Mouse (Mus musculus) stomach, embryonic 15.5 days (tissue): ENCODE measurements at regions not wholly inside any gene's neighbourhood (a gene's known extent, or its start where the extent isn't known, plus 50 kb on each side); places are given as distances from the start of the nearest gene placed in this dataset.

Experiments used
- ATAC-seq: fragments of 200-750 bp; cut with Nextera tagmentation; 2 replicates; pipeline ENCODE4 v1.8.0; 2017; ENCODE audit warnings: low read depth, moderate number of reproducible peaks, moderate TSS enrichment; ENCODE audit not compliant: insufficient read depth, low FRiP score
- H3K27ac ChIP-seq: fragments of 300-500 bp; sonication (generic); 2 replicates; pipeline ENCODE4 v1.5.1; 2015; ENCODE audit warnings: mild to moderate bottlenecking, inconsistent platforms
- H3K27me3 ChIP-seq: fragments of 300-500 bp; sonication (generic); replicated peaks from 2 replicates; pipeline ENCODE4 v1.6.1; 2015; ENCODE audit warnings: inconsistent platforms
- H3K36me3 ChIP-seq: fragments of 300-500 bp; sonication (generic); 2 replicates; pipeline ENCODE4 v1.6.1; 2015; ENCODE audit warnings: inconsistent platforms
- H3K4me1 ChIP-seq: fragments of 300-500 bp; sonication (generic); 2 replicates; pipeline ENCODE4 v1.6.1; 2015; ENCODE audit warnings: inconsistent platforms
- H3K4me2 ChIP-seq: fragments of 300-500 bp; sonication (generic); 2 replicates; pipeline ENCODE4 v1.6.1; 2015; ENCODE audit warnings: mild to moderate bottlenecking, inconsistent platforms
- H3K4me3 ChIP-seq: fragments of 300-500 bp; sonication (generic); replicated peaks from 2 replicates; pipeline ENCODE4 v1.5.1; 2015; ENCODE audit warnings: inconsistent platforms
- H3K9ac ChIP-seq: fragments of 300-500 bp; sonication (generic); 2 replicates; pipeline ENCODE4 v1.6.1; 2015; ENCODE audit warnings: inconsistent platforms
- H3K9me3 ChIP-seq: fragments of 300-500 bp; sonication (generic); 2 replicates; pipeline ENCODE4 v1.6.1; 2016; ENCODE audit warnings: inconsistent platforms
- WGBS: fragments of 180-500 bp; shearing (Covaris S2); methylation state at CpG from one replicate; pipeline ENCODE4 v1.1.7; 2015; 5-methylcytosine and 5-hydroxymethylcytosine counted together

DNA sequence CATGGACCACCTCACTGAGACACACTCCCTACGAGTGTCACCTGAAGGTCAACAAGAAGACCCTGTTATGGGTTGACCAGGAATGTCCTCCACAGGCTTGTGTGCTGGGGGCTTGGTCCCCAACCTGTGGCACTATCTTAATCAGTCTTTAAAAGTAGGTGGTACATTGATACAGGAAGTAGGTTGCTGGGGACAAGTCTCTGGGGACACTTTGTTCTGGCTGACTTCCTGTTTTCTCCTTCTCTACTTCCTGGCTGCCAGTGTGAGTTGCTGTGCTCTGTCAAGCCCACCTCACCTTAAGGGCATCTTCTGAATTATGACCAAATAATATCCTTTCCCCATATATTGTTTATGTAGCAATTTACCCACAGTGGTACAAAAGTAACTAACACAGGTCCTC, 96.1 kb downstream of the Cct6b start:
- Histone ChIP-seq H3K9ac (no peak overlapping the region), H3K4me1 (no peaks in the 10 kb centered on the region), H3K36me3 (no peaks in the 10 kb centered on the region), H3K4me3 (no peak overlapping the region), H3K27me3 (no peaks in the 10 kb centered on the region), H3K4me2 (no peak overlapping the region), H3K27ac (no peak overlapping the region), H3K9me3 (no peaks in the 10 kb centered on the region)
- 78% methylated on average over 1 of the region's 1 CpGs for WGBS
- ATAC-seq, result no peak

DNA sequence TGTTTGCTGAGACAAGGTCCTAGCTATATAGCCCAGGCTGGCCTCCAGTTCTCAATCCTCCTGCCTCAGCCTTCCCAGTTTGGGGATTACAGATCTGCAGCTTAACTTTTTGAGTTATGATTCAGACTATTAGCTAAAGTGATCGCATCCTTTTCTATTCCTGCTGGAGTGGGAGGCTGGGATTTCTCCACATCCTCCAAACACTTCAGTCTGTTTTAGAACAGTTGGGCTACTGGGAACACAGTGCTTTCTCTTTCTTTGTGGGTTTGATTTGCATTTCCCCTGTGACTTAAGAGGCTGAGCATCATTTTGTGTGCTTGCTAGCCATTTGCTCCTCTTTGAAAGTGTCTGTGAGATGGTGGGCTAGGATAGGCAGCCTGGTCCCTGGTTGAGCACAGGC, 100.0 kb downstream of the Cct6b start:
- 89% methylated on average over 1 of the region's 1 CpGs for WGBS
- H3K36me3 ChIP-seq, result no peaks in the 10 kb centered on the region
- H3K27me3 ChIP-seq, result no peaks in the 10 kb centered on the region
- no peak overlapping the region for H3K4me2 ChIP-seq
- no peak overlapping the region for H3K27ac ChIP-seq
- no peaks in the 10 kb centered on the region for H3K9me3 ChIP-seq
- no peaks in the 10 kb centered on the region for H3K4me1 ChIP-seq
- no peak overlapping the region for H3K9ac ChIP-seq
- ATAC-seq, result no peak
- H3K4me3 ChIP-seq, result no peak overlapping the region

DNA sequence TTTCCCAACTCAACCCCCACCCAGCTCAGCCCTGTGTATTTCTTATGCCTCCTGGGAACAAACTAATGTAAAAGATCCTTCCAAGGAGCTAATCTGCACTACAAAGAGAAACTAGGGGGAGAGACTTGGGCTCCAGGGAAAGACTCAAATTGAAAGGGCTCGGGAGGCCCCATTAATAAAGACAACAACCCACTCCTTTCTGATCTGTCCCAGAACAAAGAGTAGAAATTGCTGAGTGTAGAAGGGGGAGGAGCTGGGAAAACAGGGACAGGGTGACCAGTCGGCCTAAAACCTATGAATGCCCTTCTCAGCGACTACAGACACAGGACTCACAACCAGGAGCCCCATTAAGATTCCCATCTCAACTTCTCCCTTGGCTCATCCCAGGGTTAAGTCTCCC, 102.0 kb downstream of the Cct6b start:
- Histone ChIP-seq H3K4me1 (no peaks in the 10 kb centered on the region), H3K9ac (no peak overlapping the region), H3K27me3 (no peaks in the 10 kb centered on the region), H3K27ac (no peak overlapping the region), H3K4me2 (no peak overlapping the region), H3K4me3 (no peak overlapping the region), H3K9me3 (no peaks in the 10 kb centered on the region), H3K36me3 (no peaks in the 10 kb centered on the region)
- 30% methylated on average over 3 of the region's 3 CpGs for WGBS
- ATAC-seq, result no peak

DNA sequence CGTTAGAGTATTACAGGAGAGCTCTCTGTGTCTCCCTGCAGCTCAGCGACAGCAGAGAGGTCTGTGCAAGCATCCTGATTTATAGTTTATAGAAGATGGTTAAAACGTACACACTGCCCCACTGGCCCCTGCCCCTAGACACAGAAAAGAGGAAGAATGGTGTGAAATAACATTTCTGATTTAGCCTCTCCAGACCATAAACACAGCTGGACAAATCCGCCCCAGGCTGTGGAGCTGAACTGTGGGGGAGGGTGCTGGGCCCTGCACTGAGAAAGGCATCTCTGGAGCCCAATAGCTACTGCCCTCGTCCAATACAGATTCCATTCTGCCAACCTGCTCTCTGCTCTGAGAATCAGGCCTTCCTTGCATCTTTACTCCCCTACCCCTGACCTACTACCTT, 112.4 kb downstream of the Cct6b start:
- H3K4me1 ChIP-seq, result no peaks in the 10 kb centered on the region
- H3K9ac ChIP-seq, result no peak overlapping the region
- no peak overlapping the region for H3K4me2 ChIP-seq
- H3K27ac ChIP-seq, result no peak overlapping the region
- no peaks in the 10 kb centered on the region for H3K27me3 ChIP-seq
- H3K4me3 ChIP-seq, result no peak overlapping the region
- no peaks in the 10 kb centered on the region for H3K9me3 ChIP-seq
- H3K36me3 ChIP-seq, result no peaks in the 10 kb centered on the region
- 22% methylated on average over 5 of the region's 5 CpGs for WGBS
- no peak for ATAC-seq

DNA sequence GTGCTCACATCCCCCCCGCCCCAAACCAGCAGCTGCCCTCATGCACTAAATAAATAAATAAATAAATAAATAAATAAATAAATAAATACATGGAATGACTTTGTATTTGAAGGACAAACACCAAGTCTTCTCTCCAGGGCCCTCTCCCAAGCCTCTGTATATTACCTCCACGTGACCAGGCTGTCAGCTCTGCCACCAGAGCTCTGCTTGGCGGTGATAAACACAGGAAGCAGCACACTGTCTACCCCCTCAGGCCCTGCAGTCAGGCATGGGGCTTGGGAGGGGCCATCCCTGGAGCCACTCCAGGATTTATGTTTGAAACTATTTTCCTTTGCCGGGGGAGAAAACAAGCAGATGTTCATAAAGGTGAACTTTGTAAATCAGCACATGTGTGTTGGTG, 125.6 kb downstream of the Cct6b start:
- ATAC-seq, result no peak; the same call in 1 of the 2 replicates
- Histone ChIP-seq H3K9ac (no peak overlapping the region), H3K4me1 (no peaks in the 10 kb centered on the region), H3K27me3 (no peaks in the 10 kb centered on the region), H3K9me3 (no peaks in the 10 kb centered on the region), H3K4me3 (no peak overlapping the region), H3K36me3 (no peaks in the 10 kb centered on the region), H3K4me2 (no peak overlapping the region), H3K27ac (no peak overlapping the region)
- WGBS, result 38% methylated on average over 4 of the region's 4 CpGs

DNA sequence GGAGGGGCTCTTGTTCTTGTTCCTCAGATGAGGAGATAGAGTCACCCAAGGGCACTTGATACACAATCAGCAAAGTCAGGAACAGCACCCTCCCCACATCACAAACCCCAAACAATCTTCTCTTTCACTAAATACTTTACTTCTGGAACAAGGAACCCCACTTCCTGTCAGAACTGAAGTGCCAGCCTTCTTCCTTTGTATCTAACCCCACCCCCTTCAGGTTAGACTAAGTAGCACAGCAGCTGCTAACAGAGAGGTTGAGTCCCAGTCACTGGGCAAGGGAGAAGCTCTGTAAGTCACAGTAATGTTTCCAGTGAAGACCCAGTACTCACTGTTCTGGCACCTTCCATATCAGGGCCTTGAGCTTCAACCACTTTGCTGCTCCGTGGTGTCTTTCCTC, 131.9 kb downstream of the Cct6b start:
- no peak for ATAC-seq
- H3K4me2 ChIP-seq, result no peak overlapping the region
- 96% methylated on average over 1 of the region's 1 CpGs for WGBS

DNA sequence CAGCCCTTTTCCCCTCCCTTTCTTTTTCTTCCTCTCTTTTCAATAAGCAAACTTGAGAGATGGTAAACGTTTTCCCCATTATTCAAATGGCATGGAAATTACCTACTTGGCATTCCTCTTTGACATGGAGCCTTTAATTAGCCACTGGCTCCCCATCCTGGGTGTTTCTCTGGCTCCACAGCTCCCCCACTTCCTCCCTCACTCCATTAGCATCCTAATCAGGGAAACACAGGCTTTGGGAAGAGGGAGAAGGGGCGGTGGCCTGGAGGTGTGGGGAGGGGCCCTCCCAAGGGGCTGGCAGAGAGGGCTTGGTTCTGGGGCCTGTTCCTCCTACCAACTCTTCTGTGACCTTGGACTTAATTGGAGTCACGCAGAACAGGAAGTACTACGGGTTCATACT, 132.7 kb downstream of the Cct6b start:
- Histone ChIP-seq H3K9ac (no peak overlapping the region), H3K4me1 (no peaks in the 10 kb centered on the region), H3K4me2 (no peak overlapping the region), H3K9me3 (no peaks in the 10 kb centered on the region), H3K27ac (no peak overlapping the region), H3K36me3 (no peaks in the 10 kb centered on the region), H3K4me3 (no peak overlapping the region), H3K27me3 (no peaks in the 10 kb centered on the region)
- ATAC-seq, result no peak
- WGBS, result 31% methylated on average over 4 of the region's 4 CpGs

More for the DNA sequence above, 131.9 kb downstream of the Cct6b start:
- Histone ChIP-seq H3K4me1 (no peaks in the 10 kb centered on the region), H3K27ac (no peak overlapping the region), H3K27me3 (no peaks in the 10 kb centered on the region), H3K4me3 (no peak overlapping the region), H3K9me3 (no peaks in the 10 kb centered on the region), H3K36me3 (no peaks in the 10 kb centered on the region), H3K9ac (no peak overlapping the region)

DNA sequence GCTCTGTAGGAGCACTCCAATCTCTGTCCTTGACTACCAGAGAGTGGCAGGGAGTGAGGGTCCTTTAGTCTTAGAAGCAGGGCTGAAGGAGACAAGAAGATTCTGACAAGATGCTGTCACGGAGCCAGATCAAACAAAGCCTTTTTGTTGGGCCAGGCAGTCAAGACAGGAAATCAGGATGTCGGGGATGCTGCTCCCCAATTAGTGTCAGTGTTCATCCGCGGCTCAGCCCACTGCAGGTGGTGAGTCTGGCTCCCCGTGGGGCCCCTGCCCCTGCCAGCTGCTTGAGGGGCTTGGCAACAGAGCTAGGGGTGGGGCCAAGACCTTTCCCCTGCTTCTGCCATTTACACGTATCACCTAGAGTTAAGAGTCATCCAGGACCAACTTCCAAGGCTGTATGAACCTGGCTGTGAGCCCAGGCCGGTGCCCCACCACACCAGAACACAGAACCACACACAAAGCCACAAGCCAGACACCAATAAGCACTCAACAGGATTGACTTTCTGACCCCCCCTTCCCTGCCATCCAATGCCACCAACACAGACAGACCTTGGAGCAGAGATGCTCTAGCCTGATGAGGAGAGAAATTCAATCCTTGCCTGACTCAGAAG, 137.5 kb downstream of the Cct6b start:
- no peak overlapping the region for H3K9ac ChIP-seq
- 40% methylated on average over 7 of the region's 7 CpGs for WGBS
- ATAC-seq, result no peak
- no peaks in the 10 kb centered on the region for H3K4me1 ChIP-seq
- no peak overlapping the region for H3K4me3 ChIP-seq
- no peaks in the 10 kb centered on the region for H3K36me3 ChIP-seq
- H3K27ac ChIP-seq, result no peak overlapping the region
- H3K27me3 ChIP-seq, result no peaks in the 10 kb centered on the region
- no peaks in the 10 kb centered on the region for H3K9me3 ChIP-seq
- no peak overlapping the region for H3K4me2 ChIP-seq

DNA sequence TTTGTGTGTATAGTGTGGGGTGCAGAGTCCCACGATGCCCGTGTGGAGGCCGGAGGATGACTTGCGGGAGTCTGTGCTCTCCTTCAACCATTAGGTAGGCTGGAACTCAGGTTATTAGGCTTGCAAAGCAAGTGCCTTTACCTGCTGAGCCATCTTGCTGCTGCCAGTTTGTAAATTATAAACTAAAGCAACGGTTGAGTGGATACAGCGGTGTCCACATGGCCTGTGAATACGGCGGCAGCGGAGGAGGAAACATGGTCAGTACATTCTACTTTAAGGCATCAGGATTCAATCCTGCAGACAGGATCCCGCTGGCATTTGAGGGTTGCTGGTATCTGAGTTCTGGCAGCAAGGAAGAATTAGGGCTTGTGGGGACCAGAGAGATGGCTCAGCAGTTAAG, 143.1 kb downstream of the Cct6b start:
- no peaks in the 10 kb centered on the region for H3K4me1 ChIP-seq
- no peak overlapping the region for H3K4me2 ChIP-seq
- H3K36me3 ChIP-seq, result no peaks in the 10 kb centered on the region
- no peak overlapping the region for H3K27ac ChIP-seq
- WGBS, result 86% methylated on average over 10 of the region's 10 CpGs
- no peaks in the 10 kb centered on the region for H3K27me3 ChIP-seq
- ATAC-seq, result no peak
- no peaks in the 10 kb centered on the region for H3K9me3 ChIP-seq
- H3K4me3 ChIP-seq, result no peak overlapping the region
- H3K9ac ChIP-seq, result no peak overlapping the region

DNA sequence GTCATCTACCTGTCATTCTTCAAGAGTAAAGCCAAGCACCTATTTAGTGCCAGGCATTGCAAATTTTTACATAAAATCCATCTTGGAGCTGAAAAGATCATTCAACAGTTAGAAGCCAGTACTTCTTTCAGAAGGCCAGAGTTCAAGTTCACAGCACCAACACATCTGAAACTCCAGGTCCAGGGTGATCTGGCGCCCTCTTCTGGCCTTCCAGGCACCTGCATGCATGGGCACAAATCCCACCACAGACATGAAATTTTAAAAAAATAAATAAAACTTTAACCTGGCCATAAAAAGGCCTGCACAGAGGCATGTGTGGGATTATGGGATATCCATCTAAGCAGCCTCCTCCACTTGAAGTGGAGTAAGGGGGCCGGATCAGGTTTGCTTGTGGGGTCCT, 144.7 kb downstream of the Cct6b start:
- Histone ChIP-seq H3K4me2 (no peak overlapping the region), H3K9ac (no peak overlapping the region), H3K36me3 (no peaks in the 10 kb centered on the region), H3K27me3 (no peaks in the 10 kb centered on the region), H3K9me3 (no peaks in the 10 kb centered on the region), H3K4me3 (no peak overlapping the region), H3K27ac (no peak overlapping the region), H3K4me1 (no peaks in the 10 kb centered on the region)
- 50% methylated on average over 2 of the region's 2 CpGs for WGBS
- ATAC-seq, result no peak

DNA sequence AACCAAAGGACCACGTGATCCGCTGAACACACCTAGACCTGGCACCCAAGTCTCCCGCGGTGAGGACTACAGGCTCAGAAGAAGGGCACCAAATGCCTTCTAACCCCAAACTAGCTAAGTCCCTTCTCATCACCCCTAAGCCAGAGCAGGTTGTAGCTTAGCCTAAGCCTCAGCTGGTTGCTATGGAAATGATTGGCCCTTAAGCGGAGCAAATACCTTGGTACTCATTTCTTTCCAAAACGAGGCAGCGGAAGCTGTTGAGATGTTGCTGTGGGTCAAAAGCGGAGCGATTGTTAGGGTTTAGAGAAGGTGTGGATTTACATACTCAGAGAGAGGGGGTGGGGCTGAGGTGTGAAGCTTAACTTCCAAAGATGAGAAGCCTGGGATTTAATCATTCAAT, 145.7 kb downstream of the Cct6b start:
- 6% methylated on average over 9 of the region's 9 CpGs for WGBS
- Histone ChIP-seq H3K9ac (no peak overlapping the region), H3K27me3 (no peaks in the 10 kb centered on the region), H3K27ac (no peak overlapping the region), H3K36me3 (no peaks in the 10 kb centered on the region), H3K4me3 (no peak overlapping the region), H3K9me3 (no peaks in the 10 kb centered on the region), H3K4me2 (peak overlapping the region; percentile 14; the same call in 1 of the 2 replicates), H3K4me1 (no peaks in the 10 kb centered on the region)
- no peak for ATAC-seq

DNA sequence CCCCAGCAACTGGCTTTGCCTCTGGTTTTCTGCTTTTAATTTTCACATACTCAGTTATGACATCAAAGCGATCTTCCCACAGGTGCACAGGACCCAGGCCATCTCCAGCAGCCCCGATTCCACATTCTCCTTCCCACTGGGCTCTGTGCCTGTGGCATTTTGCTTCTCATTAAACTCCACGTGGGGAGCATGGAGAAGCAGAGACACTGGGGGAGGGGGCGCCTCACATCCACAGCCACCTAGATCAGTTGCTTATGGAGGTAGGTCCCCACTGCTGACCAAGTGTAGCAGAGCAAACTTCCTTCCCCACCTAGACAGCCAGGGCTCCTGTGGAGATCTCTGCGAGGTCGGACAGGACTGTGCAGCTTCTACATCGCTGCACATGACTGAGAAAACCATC, 147.3 kb downstream of the Cct6b start:
- 57% methylated on average over 7 of the region's 7 CpGs for WGBS
- H3K27ac ChIP-seq, result no peak overlapping the region
- H3K4me2 ChIP-seq, result no peak overlapping the region
- no peaks in the 10 kb centered on the region for H3K4me1 ChIP-seq
- H3K9me3 ChIP-seq, result no peaks in the 10 kb centered on the region
- no peak overlapping the region for H3K4me3 ChIP-seq
- no peaks in the 10 kb centered on the region for H3K36me3 ChIP-seq
- ATAC-seq, result no peak
- no peak overlapping the region for H3K9ac ChIP-seq
- no peaks in the 10 kb centered on the region for H3K27me3 ChIP-seq

DNA sequence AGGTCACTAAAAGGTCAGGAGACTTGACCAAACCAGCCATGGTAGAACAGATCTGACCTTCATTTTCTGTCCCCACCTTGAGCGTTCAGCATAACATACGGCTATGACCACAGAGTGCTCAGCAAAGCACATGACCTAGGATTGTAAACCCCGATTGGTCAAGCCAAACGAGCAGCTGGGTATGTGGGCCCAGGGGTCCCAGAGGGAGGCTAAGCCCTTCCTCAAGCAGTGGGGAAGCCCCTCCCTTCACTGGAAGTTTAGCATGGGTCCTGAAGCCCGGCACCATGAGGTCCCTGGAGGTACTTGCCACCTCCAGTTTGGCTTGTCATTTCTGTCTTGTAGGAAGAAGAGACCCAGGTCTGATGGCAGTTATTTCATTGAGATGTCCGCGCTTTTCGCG, 149.8 kb downstream of the Cct6b start:
- no peak overlapping the region for H3K9ac ChIP-seq
- H3K4me3 ChIP-seq, result no peak overlapping the region
- H3K4me1 ChIP-seq, result no peaks in the 10 kb centered on the region
- no peaks in the 10 kb centered on the region for H3K27me3 ChIP-seq
- H3K9me3 ChIP-seq, result no peaks in the 10 kb centered on the region
- H3K36me3 ChIP-seq, result no peaks in the 10 kb centered on the region
- WGBS, result 91% methylated on average over 9 of the region's 9 CpGs
- no peak overlapping the region for H3K4me2 ChIP-seq
- ATAC-seq, result no peak
- no peak overlapping the region for H3K27ac ChIP-seq
